Mouse (Mus musculus) midbrain, embryonic 12.5 days (tissue): ENCODE measurements around the gene Zfp13. TPM values are rescaled to one million over a fixed set of nuclear protein-coding genes. Genes with fewer than 3 reads are reported as not detected.
A peak's percentile ranks its signal among the peaks of the same experiment; 100 is the strongest.

Experiments used
- ATAC-seq: fragments of 200-750 bp; cut with Nextera tagmentation; 2 replicates; pipeline ENCODE4 v1.8.0; 2017; ENCODE audit warnings: low read depth, moderate TSS enrichment, moderate library complexity; ENCODE audit not compliant: low FRiP score
- H3K27ac ChIP-seq: fragments of 300-500 bp; sonication (generic); replicated peaks from 2 replicates; pipeline ENCODE4 v1.5.1; 2016; ENCODE audit warnings: mild to moderate bottlenecking
- H3K27me3 ChIP-seq: fragments of 300-500 bp; sonication (generic); 2 replicates; pipeline ENCODE4 v1.6.1; 2016; ENCODE audit warnings: mild to moderate bottlenecking
- H3K36me3 ChIP-seq: fragments of 300-500 bp; sonication (generic); 2 replicates; pipeline ENCODE4 v1.6.1; 2016
- H3K4me1 ChIP-seq: fragments of 300-500 bp; sonication (generic); 2 replicates; pipeline ENCODE4 v1.6.1; 2016
- H3K4me2 ChIP-seq: fragments of 300-500 bp; sonication (generic); replicated peaks from 2 replicates; pipeline ENCODE4 v1.6.1; 2016; ENCODE audit warnings: mild to moderate bottlenecking, moderate library complexity
- H3K4me3 ChIP-seq: fragments of 300-500 bp; sonication (generic); 2 replicates; pipeline ENCODE4 v1.5.1; 2016; ENCODE audit warnings: mild to moderate bottlenecking
- H3K9ac ChIP-seq: fragments of 300-500 bp; sonication (generic); replicated peaks from 2 replicates; pipeline ENCODE4 v1.6.1; 2016; ENCODE audit warnings: mild to moderate bottlenecking, moderate library complexity
- H3K9me3 ChIP-seq: fragments of 300-500 bp; sonication (generic); 2 replicates; pipeline ENCODE4 v1.6.1; 2016; ENCODE audit warnings: mild to moderate bottlenecking
- WGBS: fragments of 180-500 bp; shearing (Covaris S2); methylation state at CpG from one replicate; pipeline ENCODE4 v1.1.7; 2016; 5-methylcytosine and 5-hydroxymethylcytosine counted together
- polyA plus RNA-seq: library from polyadenylated mRNA; unstranded; fragments of >200 nt; fragmentation: Nextera tagmentation; extraction: Ambion mirVana; gene quantifications from 2 replicates; pipeline ENCODE4 v1.2.1, GENCODE M21; 2016

Zfp13 gene
- polyA plus RNA-seq, 1 experiment from 2014 or later = 24.1 TPM

GRCm38 (mm10) chr17:23585721-23586491 is 13.4 kb downstream of the Zfp13 start:
- Histone ChIP-seq H3K27ac (peak overlapping the region; percentile 31), H3K36me3 (peaks cover 9% of the 10 kb centered on the region), H3K9me3 (no peaks in the 10 kb centered on the region), H3K9ac (peak overlapping the region; percentile 87), H3K27me3 (no peaks in the 10 kb centered on the region), H3K4me2 (peak overlapping the region; percentile 92), H3K4me3 (peak overlapping the region; percentile 75), H3K4me1 (peaks cover 25% of the 10 kb centered on the region)
- peak; percentile 94 for ATAC-seq
- under 1% methylated on average over 22 of the region's 22 CpGs for WGBS

- WGBS = 90% methylated on average over 8 of the region's 8 CpGs
- no peak overlapping the region for H3K27ac ChIP-seq
- H3K4me2 ChIP-seq = peak overlapping the region; percentile 92
- ATAC-seq = no peak
- peaks cover 20% of the 10 kb centered on the region for H3K36me3 ChIP-seq
- H3K4me1 ChIP-seq = peaks cover 25% of the 10 kb centered on the region
- H3K27me3 ChIP-seq = no peaks in the 10 kb centered on the region
- H3K4me3 ChIP-seq = peak overlapping the region; percentile 75
- H3K9me3 ChIP-seq = no peaks in the 10 kb centered on the region
- peak overlapping the region; percentile 87 for H3K9ac ChIP-seq
Observed at GRCm38 (mm10) chr17:23584786-23585185, 14.5 kb downstream of the Zfp13 start.

- no peak overlapping the region for H3K9ac ChIP-seq
- ATAC-seq = peak; percentile 27; the same call in 1 of the 2 replicates
- H3K4me3 ChIP-seq = no peak overlapping the region
- H3K4me1 ChIP-seq = no peaks in the 10 kb centered on the region
- no peak overlapping the region for H3K4me2 ChIP-seq
- 94% methylated on average over 38 of the region's 38 CpGs for WGBS
- H3K36me3 ChIP-seq = peaks cover 83% of the 10 kb centered on the region
- no peak overlapping the region for H3K27ac ChIP-seq
- H3K9me3 ChIP-seq = no peaks in the 10 kb centered on the region
- H3K27me3 ChIP-seq = no peaks in the 10 kb centered on the region
Observed at GRCm38 (mm10) chr17:23575951-23576552, 23.2 kb downstream of the Zfp13 start.

GRCm38 (mm10) chr17:23574130-23574529 is 25.2 kb downstream of the Zfp13 start:
- Histone ChIP-seq H3K4me3 (no peak overlapping the region), H3K36me3 (peaks cover 64% of the 10 kb centered on the region)
- WGBS = 90% methylated on average over 8 of the region's 8 CpGs

GRCm38 (mm10) chr17:23572059-23572458 is 27.2 kb downstream of the Zfp13 start:
- H3K27ac ChIP-seq = no peak overlapping the region
- no peak overlapping the region for H3K9ac ChIP-seq
- no peaks in the 10 kb centered on the region for H3K4me1 ChIP-seq
- WGBS = 80% methylated on average over 6 of the region's 6 CpGs
- H3K4me2 ChIP-seq = no peak overlapping the region
- H3K27me3 ChIP-seq = no peaks in the 10 kb centered on the region
- ATAC-seq = no peak
- H3K4me3 ChIP-seq = no peak overlapping the region
- H3K36me3 ChIP-seq = peaks cover 47% of the 10 kb centered on the region
- no peaks in the 10 kb centered on the region for H3K9me3 ChIP-seq

More at GRCm38 (mm10) chr17:23574130-23574529, 25.2 kb downstream of the Zfp13 start:
- Histone ChIP-seq H3K27ac (no peak overlapping the region), H3K4me2 (no peak overlapping the region), H3K9ac (no peak overlapping the region), H3K27me3 (no peaks in the 10 kb centered on the region), H3K9me3 (no peaks in the 10 kb centered on the region), H3K4me1 (no peaks in the 10 kb centered on the region)
- no peak for ATAC-seq

- Histone ChIP-seq H3K4me1 (no peaks in the 10 kb centered on the region), H3K27ac (no peak overlapping the region), H3K4me2 (no peak overlapping the region), H3K27me3 (no peaks in the 10 kb centered on the region), H3K9me3 (no peaks in the 10 kb centered on the region), H3K36me3 (peaks cover 37% of the 10 kb centered on the region), H3K4me3 (no peak overlapping the region), H3K9ac (no peak overlapping the region)
- no peak for ATAC-seq
- WGBS = 29% methylated on average over 5 of the region's 5 CpGs
Observed at GRCm38 (mm10) chr17:23571084-23571483, 28.2 kb downstream of the Zfp13 start.

GRCm38 (mm10) chr17:23570017-23570416 is 29.3 kb downstream of the Zfp13 start:
- H3K27me3 ChIP-seq = no peaks in the 10 kb centered on the region
- WGBS = 50% methylated on average over 6 of the region's 6 CpGs
- peaks cover 4% of the 10 kb centered on the region for H3K4me1 ChIP-seq
- no peak overlapping the region for H3K4me3 ChIP-seq
- no peak for ATAC-seq
- H3K4me2 ChIP-seq = no peak overlapping the region
- H3K9me3 ChIP-seq = no peaks in the 10 kb centered on the region
- peaks cover 26% of the 10 kb centered on the region for H3K36me3 ChIP-seq
- H3K9ac ChIP-seq = no peak overlapping the region
- no peak overlapping the region for H3K27ac ChIP-seq

GRCm38 (mm10) chr17:23568370-23568769 is 30.9 kb downstream of the Zfp13 start:
- peaks cover 10% of the 10 kb centered on the region for H3K36me3 ChIP-seq
- H3K4me3 ChIP-seq = no peak overlapping the region
- no peak overlapping the region for H3K9ac ChIP-seq
- H3K27ac ChIP-seq = no peak overlapping the region
- H3K27me3 ChIP-seq = no peaks in the 10 kb centered on the region
- WGBS = 31% methylated on average over 5 of the region's 5 CpGs
- H3K4me2 ChIP-seq = no peak overlapping the region
- H3K9me3 ChIP-seq = no peaks in the 10 kb centered on the region
- peaks cover 9% of the 10 kb centered on the region for H3K4me1 ChIP-seq
- no peak for ATAC-seq

GRCm38 (mm10) chr17:23566787-23567186 is 32.5 kb downstream of the Zfp13 start:
- H3K27me3 ChIP-seq = no peaks in the 10 kb centered on the region
- no peaks in the 10 kb centered on the region for H3K36me3 ChIP-seq
- no peak overlapping the region for H3K27ac ChIP-seq
- peaks cover 16% of the 10 kb centered on the region for H3K4me1 ChIP-seq
- no peak overlapping the region for H3K9ac ChIP-seq
- no peak for ATAC-seq
- H3K4me3 ChIP-seq = no peak overlapping the region
- WGBS = 57% methylated on average over 5 of the region's 5 CpGs
- no peaks in the 10 kb centered on the region for H3K9me3 ChIP-seq
- no peak overlapping the region for H3K4me2 ChIP-seq

- Histone ChIP-seq H3K27ac (peak overlapping the region; percentile 94), H3K4me2 (peak overlapping the region; percentile 72), H3K9me3 (no peaks in the 10 kb centered on the region), H3K4me1 (peaks cover 16% of the 10 kb centered on the region), H3K36me3 (peaks cover 21% of the 10 kb centered on the region), H3K27me3 (no peaks in the 10 kb centered on the region), H3K9ac (peak overlapping the region; percentile 87), H3K4me3 (peak overlapping the region; percentile 83)
- peak; percentile 86 for ATAC-seq
- WGBS = under 1% methylated on average over 8 of the region's 8 CpGs
Observed at GRCm38 (mm10) chr17:23564368-23564715, 34.9 kb downstream of the Zfp13 start.

- no peaks in the 10 kb centered on the region for H3K27me3 ChIP-seq
- peaks cover 27% of the 10 kb centered on the region for H3K36me3 ChIP-seq
- H3K27ac ChIP-seq = peak within 1 kb of the TSS; percentile 94
- no peaks in the 10 kb centered on the region for H3K9me3 ChIP-seq
- peaks cover 16% of the 10 kb centered on the region for H3K4me1 ChIP-seq
- 1% methylated on average over 59 of the region's 59 CpGs for WGBS
- H3K9ac ChIP-seq = peak within 1 kb of the TSS; percentile 87
- H3K4me2 ChIP-seq = peak within 1 kb of the TSS; percentile 72
- H3K4me3 ChIP-seq = peak within 1 kb of the TSS; percentile 83
- peak; percentile 97 for ATAC-seq
Observed at GRCm38 (mm10) chr17:23563595-23564367, 35.5 kb downstream of the Zfp13 start, which contains the start of gene Zfp213. Gene Zfp213 (minus strand): TSS chr17:23564238.

GRCm38 (mm10) chr17:23559767-23560166 is 39.5 kb downstream of the Zfp13 start:
- Histone ChIP-seq H3K9me3 (no peaks in the 10 kb centered on the region), H3K9ac (no peak overlapping the region), H3K27me3 (no peaks in the 10 kb centered on the region), H3K4me2 (no peak overlapping the region), H3K27ac (no peak overlapping the region), H3K4me1 (peaks cover 9% of the 10 kb centered on the region), H3K4me3 (no peak overlapping the region), H3K36me3 (peaks cover 66% of the 10 kb centered on the region)
- WGBS = 55% methylated on average over 11 of the region's 11 CpGs
- ATAC-seq = no peak
